Mouse (Mus musculus) leukemia stem cell, adult 10-12 weeks (primary cell): ENCODE measurements around the gene Ppp1r3g. TPM values are rescaled to one million over a fixed set of nuclear protein-coding genes. Genes with fewer than 3 reads are reported as not detected.

ENCODE experiments used
- polyA plus RNA-seq: library from polyadenylated mRNA; stranded (reverse); fragments of >175 nt; gene quantifications from 2 replicates; pipeline ENCODE4 v1.2.3, GENCODE M21; 2012; ENCODE audit warnings: low replicate concordance

Ppp1r3g gene
- 0.07 TPM in 1 of 2 replicates, not detected in the other for polyA plus RNA-seq

GRCm38 (mm10) chr13:35958539-35958938 is at the start of gene Ppp1r3g:
Gene Ppp1r3g, plus strand, starts transcription at chr13:35958839.

Other genes with a start within 250 kb of the Ppp1r3g start
- 8.1 and 9.6 TPM in 2 replicates for gene Rpp40, start 52.5 kb upstream of the Ppp1r3g start, polyA plus RNA-seq
- gene Fars2, start 158.6 kb downstream of the Ppp1r3g start, polyA plus RNA-seq: 14.1 and 28.7 TPM in 2 replicates
- 6.1 and 8.3 TPM in 2 replicates for gene Lyrm4, start 158.7 kb downstream of the Ppp1r3g start, polyA plus RNA-seq